Mouse (Mus musculus): ENCODE results near the gene Dst. TPM values are rescaled to one million over a fixed set of nuclear protein-coding genes. Genes with fewer than 3 reads are reported as not detected.

Dst gene
- polyA plus RNA-seq, 2 experiments = 4.3 to 5.0 TPM

GRCm38 (mm10) chr1:33932845-33933499 lies 24.9 kb downstream of the Dst start:
- TF ChIP-seq EP300 (IDR thresholded peaks at IDR 0.05; ENCODE audit: low read depth) = no peak
- Histone ChIP-seq H3K9me3 (ENCODE audit: control insufficient read depth, low read length) (no peaks in the 10 kb centered on the region), H3K4me1 (replicated peaks; ENCODE audit: control insufficient read depth in 2 of 2, insufficient read depth in 2 of 2, low read length in 1 of 2) (no peaks in the 10 kb centered on the region), H3K4me3 (ENCODE audit: insufficient read depth in 1 of 2, low read depth in 2 of 2, low read length in 2 of 2) (no peak overlapping the region), H3K27me3 (ENCODE audit: control insufficient read depth, insufficient read depth, low read length) (no peaks in the 10 kb centered on the region), H3K4me2 (ENCODE audit: low read depth) (no peak overlapping the region), H3K27ac (no peak overlapping the region), H3K9ac (replicated peaks) (no peak overlapping the region), H3K36me3 (replicated peaks; ENCODE audit: control insufficient read depth, insufficient read depth, low read depth) (no peaks in the 10 kb centered on the region)
- ATAC-seq (ENCODE audit: insufficient read depth) (no peak), DNase-seq (ENCODE audit: low read depth in 3 of 3, low spot score in 3 of 3) (no peak)
- 63% methylated on average over 14 of the region's 14 CpGs for WGBS (ENCODE audit: insufficient replicate concordance)

DNA sequence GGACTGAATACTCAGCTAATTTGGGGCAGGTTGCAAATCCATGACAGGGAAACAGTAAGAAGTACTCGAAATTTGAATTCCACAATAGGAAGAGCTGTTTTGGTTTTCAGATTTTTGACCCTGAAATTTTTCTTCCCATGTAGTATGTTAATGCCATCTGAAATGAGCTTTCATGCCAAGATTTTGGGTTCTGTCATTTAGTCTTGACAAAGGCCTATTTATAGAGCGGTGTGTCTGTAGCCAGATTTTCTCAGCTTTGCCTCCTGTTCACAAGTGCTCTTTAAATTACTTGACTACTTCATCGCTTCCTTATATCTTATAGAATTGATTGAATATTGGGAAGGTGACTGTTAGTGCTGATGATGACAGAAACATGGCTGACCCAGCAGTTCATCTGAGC lies 27.9 kb downstream of the Dst start:
- H3K4me1 ChIP-seq (replicated peaks; ENCODE audit: control insufficient read depth in 2 of 2, insufficient read depth in 2 of 2, low read length in 1 of 2) = 0 out of 4 replicates have a peak, but pooled peaks cover 0 to 2% of the 10 kb centered on the region in 2 experiments
- H3K4me2 ChIP-seq (ENCODE audit: low read depth) = no peak overlapping the region
- no peaks in the 10 kb centered on the region for H3K9me3 ChIP-seq (ENCODE audit: control insufficient read depth, low read length)
- H3K27ac ChIP-seq = no peak overlapping the region
- TF ChIP-seq CTCF (IDR thresholded peaks at IDR 0.05; ENCODE audit: low read depth) = no peak
- TF ChIP-seq EP300 (IDR thresholded peaks at IDR 0.05; ENCODE audit: low read depth) = no peak
- H3K36me3 ChIP-seq (replicated peaks; ENCODE audit: control insufficient read depth, insufficient read depth, low read depth) = no peaks in the 10 kb centered on the region
- WGBS (ENCODE audit: insufficient replicate concordance) = 62% methylated on average over 3 of the region's 3 CpGs
- H3K4me3 ChIP-seq (ENCODE audit: insufficient read depth in 1 of 2, low read depth in 2 of 2, low read length in 2 of 2) = no peak overlapping the region
- H3K27me3 ChIP-seq (ENCODE audit: control insufficient read depth, insufficient read depth, low read length) = no peaks in the 10 kb centered on the region
- ATAC-seq (ENCODE audit: insufficient read depth) (no peak), DNase-seq (ENCODE audit: low read depth in 3 of 3, low spot score in 3 of 3) (no peak)
- no peak overlapping the region for H3K9ac ChIP-seq (replicated peaks)

DNA sequence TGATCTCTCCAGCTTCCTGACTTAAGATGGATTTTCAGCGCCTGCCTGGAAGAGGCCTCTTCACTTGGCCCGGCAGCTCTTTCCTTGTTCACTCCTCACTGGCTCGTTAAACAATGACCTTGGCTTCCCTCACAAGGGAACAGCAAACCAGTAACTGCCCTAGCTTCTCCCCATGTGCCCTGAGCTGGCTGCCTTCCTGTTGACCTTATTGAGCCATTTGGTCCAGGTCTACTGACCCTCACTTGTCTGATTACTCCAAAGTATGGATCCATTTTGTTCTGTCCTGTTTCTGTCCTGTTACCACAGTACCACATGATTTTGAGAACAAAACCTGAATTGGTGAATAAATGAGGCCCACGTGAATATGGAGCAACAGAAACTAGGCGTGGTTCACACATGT lies 31.8 kb downstream of the Dst start:
- WGBS (ENCODE audit: insufficient replicate concordance) = 49% methylated on average over 5 of the region's 5 CpGs
- Histone ChIP-seq H3K27ac (no peak overlapping the region), H3K9me3 (ENCODE audit: control insufficient read depth, low read length) (no peaks in the 10 kb centered on the region), H3K4me3 (ENCODE audit: insufficient read depth in 1 of 2, low read depth in 2 of 2, low read length in 2 of 2) (no peak overlapping the region), H3K4me2 (ENCODE audit: low read depth) (no peak overlapping the region), H3K27me3 (ENCODE audit: control insufficient read depth, insufficient read depth, low read length) (no peaks in the 10 kb centered on the region), H3K36me3 (replicated peaks; ENCODE audit: control insufficient read depth, insufficient read depth, low read depth) (no peaks in the 10 kb centered on the region), H3K9ac (replicated peaks) (no peak overlapping the region), H3K4me1 (replicated peaks; ENCODE audit: control insufficient read depth in 2 of 2, insufficient read depth in 2 of 2, low read length in 1 of 2) (peaks cover 0 to 4% of the 10 kb centered on the region in 2 experiments; a peak in 1 of 4 replicates)
- ATAC-seq (ENCODE audit: insufficient read depth) = no peak
- DNase-seq (ENCODE audit: low read depth in 3 of 3, low spot score in 3 of 3) = no peak
- no peak for TF ChIP-seq EP300 (IDR thresholded peaks at IDR 0.05; ENCODE audit: low read depth)
- TF ChIP-seq CTCF (IDR thresholded peaks at IDR 0.05; ENCODE audit: low read depth) = no peak

DNA sequence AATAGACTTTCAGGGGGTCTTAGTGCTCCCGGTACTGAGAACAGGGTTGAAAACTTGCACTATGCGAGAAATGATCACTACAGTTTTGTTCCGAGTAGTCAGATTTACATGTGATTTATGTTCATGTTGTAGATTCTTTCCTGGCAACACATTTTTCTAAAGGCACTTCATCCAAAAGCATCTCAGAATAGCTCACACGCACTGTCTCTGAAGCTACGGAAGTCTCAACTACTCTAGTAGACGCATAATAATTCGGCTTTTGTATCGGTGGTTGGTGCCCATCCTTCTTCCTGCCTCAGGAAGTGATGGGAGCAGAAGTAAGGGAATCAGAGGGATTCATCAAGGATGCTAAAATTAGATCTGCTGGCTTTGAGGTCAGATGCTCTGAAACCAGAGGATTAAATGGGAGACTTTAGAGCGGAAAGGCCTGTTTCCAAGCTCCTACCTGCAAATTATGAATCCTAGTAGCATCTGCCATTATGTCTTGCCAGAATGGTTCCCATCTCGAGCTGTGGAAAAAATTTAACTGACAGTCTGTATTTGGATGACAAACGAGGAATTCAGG lies 32.4 kb downstream of the Dst start:
- no peaks in the 10 kb centered on the region for H3K9me3 ChIP-seq (ENCODE audit: control insufficient read depth, low read length)
- DNase-seq (ENCODE audit: low read depth in 3 of 3, low spot score in 3 of 3) (no peak), ATAC-seq (ENCODE audit: insufficient read depth) (no peak)
- H3K27ac ChIP-seq = no peak overlapping the region
- TF ChIP-seq EP300 (IDR thresholded peaks at IDR 0.05; ENCODE audit: low read depth) (no peak), CTCF (IDR thresholded peaks at IDR 0.05; ENCODE audit: low read depth) (no peak)
- H3K4me2 ChIP-seq (ENCODE audit: low read depth) = no peak overlapping the region
- no peaks in the 10 kb centered on the region for H3K27me3 ChIP-seq (ENCODE audit: control insufficient read depth, insufficient read depth, low read length)
- 68% methylated on average over 11 of the region's 11 CpGs for WGBS (ENCODE audit: insufficient replicate concordance)
- no peaks in the 10 kb centered on the region for H3K36me3 ChIP-seq (replicated peaks; ENCODE audit: control insufficient read depth, insufficient read depth, low read depth)
- peaks cover 0 to 4% of the 10 kb centered on the region in 2 experiments; a peak in 1 of 4 replicates for H3K4me1 ChIP-seq (replicated peaks; ENCODE audit: control insufficient read depth in 2 of 2, insufficient read depth in 2 of 2, low read length in 1 of 2)
- H3K9ac ChIP-seq (replicated peaks) = no peak overlapping the region
- H3K4me3 ChIP-seq (ENCODE audit: insufficient read depth in 1 of 2, low read depth in 2 of 2, low read length in 2 of 2) = no peak overlapping the region

GRCm38 (mm10) chr1:33942638-33943037 lies 34.6 kb downstream of the Dst start:
- DNase-seq (ENCODE audit: low read depth in 3 of 3, low spot score in 3 of 3) (no peak), ATAC-seq (ENCODE audit: insufficient read depth) (no peak)
- H3K9me3 ChIP-seq (ENCODE audit: control insufficient read depth, low read length) = no peaks in the 10 kb centered on the region
- H3K9ac ChIP-seq (replicated peaks) = no peak overlapping the region
- no peak overlapping the region for H3K4me3 ChIP-seq (ENCODE audit: insufficient read depth in 1 of 2, low read depth in 2 of 2, low read length in 2 of 2)
- no peak for TF ChIP-seq EP300 (IDR thresholded peaks at IDR 0.05; ENCODE audit: low read depth)
- no peak for TF ChIP-seq CTCF (IDR thresholded peaks at IDR 0.05; ENCODE audit: low read depth)
- peaks cover 0 to 4% of the 10 kb centered on the region in 2 experiments; a peak in 1 of 4 replicates for H3K4me1 ChIP-seq (replicated peaks; ENCODE audit: control insufficient read depth in 2 of 2, insufficient read depth in 2 of 2, low read length in 1 of 2)
- 51% methylated on average over 8 of the region's 8 CpGs for WGBS (ENCODE audit: insufficient replicate concordance)
- no peaks in the 10 kb centered on the region for H3K36me3 ChIP-seq (replicated peaks; ENCODE audit: control insufficient read depth, insufficient read depth, low read depth)
- H3K27me3 ChIP-seq (ENCODE audit: control insufficient read depth, insufficient read depth, low read length) = no peaks in the 10 kb centered on the region
- H3K4me2 ChIP-seq (ENCODE audit: low read depth) = no peak overlapping the region
- H3K27ac ChIP-seq = no peak overlapping the region

Data from liver, embryonic 14.5 days (tissue).